Mouse (Mus musculus): ENCODE data around the gene Prr29.
"Not testable (repeated sequence)": the region's sequence is repeated elsewhere in the genome, so short reads cannot be mapped to it uniquely, and the experiment has no call there.

Prr29 gene

GRCm38 (mm10) chr11:106365366-106365765 is at the start of gene Prr29:
Gene Prr29 (plus strand): TSS chr11:106365472.
- no peak for DNase-seq

- no peak for DNase-seq
These were observed 48.9 kb upstream of the Prr29 start for GRCm38 (mm10) chr11:106316416-106316815.

- no peak for DNase-seq
These were observed 47.5 kb upstream of the Prr29 start for GRCm38 (mm10) chr11:106317801-106318200.

- DNase-seq, result peak; percentile 26
These were observed 46.6 kb upstream of the Prr29 start for GRCm38 (mm10) chr11:106318406-106319366.

GRCm38 (mm10) chr11:106324858-106325257 is 40.4 kb upstream of the Prr29 start:
- DNase-seq, result no peak

GRCm38 (mm10) chr11:106325566-106326206 is 39.6 kb upstream of the Prr29 start:
- peak; percentile 34 for DNase-seq

- DNase-seq, result no peak
These were observed 38.8 kb upstream of the Prr29 start for GRCm38 (mm10) chr11:106326475-106326874.

GRCm38 (mm10) chr11:106328521-106328920 is 36.8 kb upstream of the Prr29 start:
- DNase-seq, result no peak

- DNase-seq, result no peak
These were observed 36.1 kb upstream of the Prr29 start for GRCm38 (mm10) chr11:106329128-106329527.

GRCm38 (mm10) chr11:106329682-106330081 is 35.6 kb upstream of the Prr29 start:
- no peak for DNase-seq

GRCm38 (mm10) chr11:106332458-106332857 is 32.8 kb upstream of the Prr29 start:
- no peak for DNase-seq

GRCm38 (mm10) chr11:106334066-106334465 is 31.2 kb upstream of the Prr29 start:
- DNase-seq, result no peak

GRCm38 (mm10) chr11:106338029-106338428 is 27.2 kb upstream of the Prr29 start:
- no peak for DNase-seq

GRCm38 (mm10) chr11:106338870-106339269 is 26.4 kb upstream of the Prr29 start:
- no peak for DNase-seq

GRCm38 (mm10) chr11:106339323-106339722 is 25.9 kb upstream of the Prr29 start:
- DNase-seq, result not testable (repeated sequence)

- DNase-seq, result no peak
These were observed 24.2 kb upstream of the Prr29 start for GRCm38 (mm10) chr11:106340990-106341520.

GRCm38 (mm10) chr11:106344910-106345309 is 20.4 kb upstream of the Prr29 start:
- DNase-seq, result no peak

GRCm38 (mm10) chr11:106349772-106350171 is 15.5 kb upstream of the Prr29 start:
- DNase-seq, result no peak

- no peak for DNase-seq
These were observed 14.4 kb upstream of the Prr29 start for GRCm38 (mm10) chr11:106350853-106351252.

GRCm38 (mm10) chr11:106351253-106351652 is 14.0 kb upstream of the Prr29 start:
- no peak for DNase-seq

- DNase-seq, result no peak
These were observed 13.3 kb upstream of the Prr29 start for GRCm38 (mm10) chr11:106351941-106352340.

GRCm38 (mm10) chr11:106353188-106353587 is 12.1 kb upstream of the Prr29 start, which contains the start of gene Scn4a:
Gene Scn4a (minus strand): TSS chr11:106353288.
- no peak for DNase-seq

GRCm38 (mm10) chr11:106354181-106354580 is 11.1 kb upstream of the Prr29 start:
- DNase-seq, result no peak
